Mouse (Mus musculus): ENCODE data around the gene Scyl2.

DNA sequence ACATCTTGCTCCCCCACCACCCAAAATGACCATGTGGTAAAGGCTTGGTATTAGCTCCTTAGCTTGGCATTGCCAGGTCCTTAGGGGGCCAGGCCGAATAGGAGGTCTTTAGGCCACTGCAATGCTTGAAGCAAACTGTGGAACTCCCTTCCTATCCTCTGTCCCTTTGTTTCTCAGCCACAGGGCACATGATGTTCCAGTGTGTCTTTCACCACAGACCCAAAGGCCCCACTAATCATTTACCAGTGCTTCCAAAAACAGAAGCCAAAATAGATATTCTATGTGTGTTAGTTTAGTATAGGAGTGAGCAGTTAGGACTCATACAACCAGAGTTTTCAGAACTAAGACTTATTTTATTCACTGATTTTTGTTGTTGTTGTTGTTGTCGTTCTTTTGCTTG lies 59.4 kb downstream of the Scyl2 start:
- TF ChIP-seq POLR2A (IDR thresholded peaks at IDR 0.05; ENCODE audit: low read depth, low read length): no peak
- TF ChIP-seq CTCF (IDR thresholded peaks at IDR 0.05; ENCODE audit: borderline replicate concordance, insufficient read depth, low read length): no peak
